Mouse (Mus musculus) c-Kit-positive CD71-negative TER-119-negative erythroid progenitor cells, embryonic 14.5 days (primary cell): ENCODE results near the gene 2310009B15Rik.
A peak's percentile ranks its signal among the peaks of the same experiment; 100 is the strongest.

Experiments
- DNase-seq: peaks from one replicate; pipeline ENCODE4 v3.0.0-alpha.2; 2013; ENCODE audit warnings: low read depth

2310009B15Rik gene

GRCm38 (mm10) chr1:138856101-138856950 lies at the start of gene 2310009B15Rik:
Gene 2310009B15Rik (minus strand): TSS chr1:138856852.
- DNase-seq: peak; percentile 59

- no peak for DNase-seq
Observed at GRCm38 (mm10) chr1:138906256-138906655, 49.6 kb upstream of the 2310009B15Rik start.

GRCm38 (mm10) chr1:138905092-138905765 lies 48.6 kb upstream of the 2310009B15Rik start:
- no peak for DNase-seq

- DNase-seq: no peak
Observed at GRCm38 (mm10) chr1:138903894-138904293, 47.2 kb upstream of the 2310009B15Rik start.

GRCm38 (mm10) chr1:138901431-138902117 lies 44.9 kb upstream of the 2310009B15Rik start:
- DNase-seq: no peak

GRCm38 (mm10) chr1:138896088-138896487 lies 39.4 kb upstream of the 2310009B15Rik start:
- no peak for DNase-seq

GRCm38 (mm10) chr1:138877470-138878254 lies 21.0 kb upstream of the 2310009B15Rik start:
- no peak for DNase-seq

- DNase-seq: no peak
Observed at GRCm38 (mm10) chr1:138876371-138877045, 19.9 kb upstream of the 2310009B15Rik start.

- DNase-seq: no peak
Observed at GRCm38 (mm10) chr1:138850823-138851222, 5.8 kb downstream of the 2310009B15Rik start.

GRCm38 (mm10) chr1:138850161-138850539 lies 6.5 kb downstream of the 2310009B15Rik start:
- DNase-seq: no peak

GRCm38 (mm10) chr1:138849531-138850160 lies 7.0 kb downstream of the 2310009B15Rik start:
- no peak for DNase-seq

GRCm38 (mm10) chr1:138848511-138849109 lies 8.0 kb downstream of the 2310009B15Rik start, which contains the start of gene Lhx9:
Gene Lhx9 (minus strand): TSS chr1:138848577.
- DNase-seq: no peak

GRCm38 (mm10) chr1:138848026-138848425 lies 8.6 kb downstream of the 2310009B15Rik start:
- DNase-seq: no peak

GRCm38 (mm10) chr1:138847146-138847545 lies 9.5 kb downstream of the 2310009B15Rik start:
- DNase-seq: no peak

- no peak for DNase-seq
Observed at GRCm38 (mm10) chr1:138846581-138846980, 10.1 kb downstream of the 2310009B15Rik start.

- no peak for DNase-seq
Observed at GRCm38 (mm10) chr1:138846131-138846530, 10.5 kb downstream of the 2310009B15Rik start.

- DNase-seq: no peak
Observed at GRCm38 (mm10) chr1:138845481-138845880, 11.2 kb downstream of the 2310009B15Rik start.

GRCm38 (mm10) chr1:138844166-138844565 lies 12.5 kb downstream of the 2310009B15Rik start:
- no peak for DNase-seq

GRCm38 (mm10) chr1:138843361-138844091 lies 13.1 kb downstream of the 2310009B15Rik start:
- no peak for DNase-seq
